ENCODE assay signal across 8 mouse cellular contexts in genomic region chr9:99630528-99631125, GRCm38 (mm10). TPM values are rescaled to one million over a fixed set of nuclear protein-coding genes. Genes with fewer than 3 reads are reported as not detected.
A peak's percentile ranks its signal among the peaks of the same experiment; 100 is the strongest.
DNase-seq lines count a peak whose midpoint lies in the region; ATAC-seq and TF ChIP-seq lines count a peak whose summit lies in the region.

No protein-coding gene starts in this region.

- TF ChIP-seq POLR2A in cerebellum, adult 2 months (IDR thresholded peaks at IDR 0.05; ENCODE audit: borderline replicate concordance, insufficient read depth, low read length): no peak

- ATAC-seq in neural tube, embryonic 15.5 days (ENCODE audit: low FRiP score): no peak

- peak overlapping the region; percentile 71 for H3K9ac ChIP-seq in neural tube, embryonic 15.5 days (replicated peaks)

- H3K4me2 ChIP-seq in neural tube, embryonic 15.5 days: peak overlapping the region; percentile 89

- no peaks in the 10 kb centered on the region for H3K36me3 ChIP-seq in neural tube, embryonic 15.5 days

- DNase-seq in cerebellum, adult 2 months: no peak
- no peak for DNase-seq in cerebellum, adult 9-11 months
- DNase-seq in right cerebral cortex, adult 18-20 months: peak; percentile 35
- no peak for DNase-seq in right cerebral cortex, postnatal 4 days
- peak; percentile 24 to 36 for DNase-seq in layer of hippocampus, postnatal 10 days (ENCODE audit: low spot score in 2 of 2)
- no peak for DNase-seq in thymus, adult 18-20 months
- no peak for DNase-seq in ovary, postnatal 10 days (ENCODE audit: low spot score)

- H3K4me1 ChIP-seq in cerebellum, adult 2 months (ENCODE audit: control insufficient read depth, insufficient read depth, low read length): no peaks in the 10 kb centered on the region; the same call in 1 of the 2 replicates
- peaks cover 26% of the 10 kb centered on the region for H3K4me1 ChIP-seq in neural tube, embryonic 15.5 days

- peak overlapping the region; percentile 82; the same call in 1 of the 2 replicates for H3K27ac ChIP-seq in cerebellum, adult 2 months (ENCODE audit: insufficient read depth, low read length)
- peak overlapping the region; percentile 83; the same call in 1 of the 2 replicates for H3K27ac ChIP-seq in neural tube, embryonic 15.5 days (replicated peaks)

- no peak for TF ChIP-seq CTCF in cerebellum, adult 2 months (IDR thresholded peaks at IDR 0.05; ENCODE audit: borderline replicate concordance, insufficient read depth, low read depth, low read length)

- H3K4me3 ChIP-seq in cerebellum, adult 2 months (replicated peaks; ENCODE audit: insufficient read depth, low read depth, low read length): peak overlapping the region; percentile 70
- H3K4me3 ChIP-seq in neural tube, embryonic 15.5 days (replicated peaks): peak overlapping the region; percentile 62

- H3K27me3 ChIP-seq in cerebellum, adult 2 months (ENCODE audit: control insufficient read depth, insufficient read depth, low read length): no peaks in the 10 kb centered on the region
- no peaks in the 10 kb centered on the region for H3K27me3 ChIP-seq in neural tube, embryonic 15.5 days (replicated peaks)

- no peaks in the 10 kb centered on the region for H3K9me3 ChIP-seq in neural tube, embryonic 15.5 days (replicated peaks)

- WGBS in cerebellum, adult 2 months: 70% methylated on average over 9 of the region's 9 CpGs
- 58% methylated on average over 9 of the region's 9 CpGs for WGBS in neural tube, embryonic 15.5 days

RNA-seq across cellular contexts. Expression of gene Dzip1l, which starts 1.3 kb away (rescaled TPM):
- 8.4 and 8.5 TPM in 2 replicates for polyA plus RNA-seq in cerebellum, adult 2 months (2012; rRNA removed)
- total RNA-seq in layer of hippocampus, postnatal 10 days (2021): 10 to 100 TPM; 23.8 to 24.6 TPM
- polyA plus RNA-seq in neural tube, embryonic 15.5 days (2015; fragmentation: Nextera tagmentation; extraction: Ambion mirVana): 8.5 and 9.6 TPM in 2 replicates

RNA-seq across cellular contexts. Expression of gene A4gnt, which starts 18.3 kb away (rescaled TPM):
- polyA plus RNA-seq in cerebellum, adult 2 months (2012; rRNA removed): not detected in 2 replicates
- total RNA-seq in layer of hippocampus, postnatal 10 days (2021): not detected
- not detected in 2 replicates for polyA plus RNA-seq in neural tube, embryonic 15.5 days (2015; fragmentation: Nextera tagmentation; extraction: Ambion mirVana)

RNA-seq across cellular contexts. Expression of gene Dbr1, which starts 55.0 kb away (rescaled TPM):
- 14.2 and 15.3 TPM in 2 replicates for polyA plus RNA-seq in cerebellum, adult 2 months (2012; rRNA removed)
- 10 to 100 TPM; 12.4 to 13.0 TPM for total RNA-seq in layer of hippocampus, postnatal 10 days (2021)
- polyA plus RNA-seq in neural tube, embryonic 15.5 days (2015; fragmentation: Nextera tagmentation; extraction: Ambion mirVana): 23.2 and 28.7 TPM in 2 replicates

Comparison
In these comparisons a context has a peak if more than half of its experiments do, and no peak if none do; other contexts are left out.
1. DNase-seq: peak in right cerebral cortex, adult 18-20 months (single experiment) and layer of hippocampus, postnatal 10 days (2 of 2); none in cerebellum, adult 2 months (0 of 2), cerebellum, adult 9-11 months (single experiment), right cerebral cortex, postnatal 4 days (single experiment), thymus, adult 18-20 months (0 of 2) and ovary, postnatal 10 days (single experiment).